Mouse (Mus musculus) heart, embryonic 12.5 days (tissue): ENCODE measurements around the gene Dyrk1a. TPM values are rescaled to one million over a fixed set of nuclear protein-coding genes. Genes with fewer than 3 reads are reported as not detected.

Source experiments
- ATAC-seq: fragments of 200-750 bp; cut with Nextera tagmentation; 2 replicates; pipeline ENCODE4 v1.8.0; 2017; ENCODE audit warnings: moderate TSS enrichment, moderate library complexity; ENCODE audit not compliant: insufficient number of reproducible peaks, low FRiP score
- H3K27ac ChIP-seq: fragments of 300-500 bp; sonication (generic); 2 replicates; pipeline ENCODE4 v1.5.1; 2016; ENCODE audit warnings: mild to moderate bottlenecking, moderate library complexity; ENCODE audit not compliant: poor library complexity, severe bottlenecking
- H3K27me3 ChIP-seq: fragments of 300-500 bp; sonication (generic); replicated peaks from 2 replicates; pipeline ENCODE4 v1.6.1; 2016; ENCODE audit warnings: mild to moderate bottlenecking, moderate library complexity
- H3K36me3 ChIP-seq: fragments of 300-500 bp; sonication (generic); 2 replicates; pipeline ENCODE4 v1.6.1; 2016; ENCODE audit warnings: mild to moderate bottlenecking, moderate library complexity
- H3K4me1 ChIP-seq: fragments of 300-500 bp; sonication (generic); replicated peaks from 2 replicates; pipeline ENCODE4 v1.6.1; 2016; ENCODE audit warnings: mild to moderate bottlenecking
- H3K4me2 ChIP-seq: fragments of 300-500 bp; sonication (generic); 2 replicates; pipeline ENCODE4 v1.6.1; 2016; ENCODE audit warnings: mild to moderate bottlenecking, moderate library complexity
- H3K4me3 ChIP-seq: fragments of 300-500 bp; sonication (generic); 2 replicates; pipeline ENCODE4 v1.5.1; 2016; ENCODE audit warnings: mild to moderate bottlenecking
- H3K9ac ChIP-seq: fragments of 300-500 bp; sonication (generic); 2 replicates; pipeline ENCODE4 v1.6.1; 2016; ENCODE audit warnings: mild to moderate bottlenecking, moderate library complexity
- H3K9me3 ChIP-seq: fragments of 300-500 bp; sonication (generic); replicated peaks from 2 replicates; pipeline ENCODE4 v1.6.1; 2016; ENCODE audit warnings: mild to moderate bottlenecking, moderate library complexity
- WGBS: fragments of 180-500 bp; shearing (Covaris S2); methylation state at CpG from one replicate; pipeline ENCODE4 v1.1.7; 2016; 5-methylcytosine and 5-hydroxymethylcytosine counted together
- polyA plus RNA-seq: library from polyadenylated mRNA; unstranded; fragments of >200 nt; fragmentation: Nextera tagmentation; extraction: Ambion mirVana; gene quantifications from 2 replicates; pipeline ENCODE4 v1.2.1, GENCODE M21; 2016

The Dyrk1a gene
- 7.3 and 7.9 TPM in 2 replicates for polyA plus RNA-seq

DNA sequence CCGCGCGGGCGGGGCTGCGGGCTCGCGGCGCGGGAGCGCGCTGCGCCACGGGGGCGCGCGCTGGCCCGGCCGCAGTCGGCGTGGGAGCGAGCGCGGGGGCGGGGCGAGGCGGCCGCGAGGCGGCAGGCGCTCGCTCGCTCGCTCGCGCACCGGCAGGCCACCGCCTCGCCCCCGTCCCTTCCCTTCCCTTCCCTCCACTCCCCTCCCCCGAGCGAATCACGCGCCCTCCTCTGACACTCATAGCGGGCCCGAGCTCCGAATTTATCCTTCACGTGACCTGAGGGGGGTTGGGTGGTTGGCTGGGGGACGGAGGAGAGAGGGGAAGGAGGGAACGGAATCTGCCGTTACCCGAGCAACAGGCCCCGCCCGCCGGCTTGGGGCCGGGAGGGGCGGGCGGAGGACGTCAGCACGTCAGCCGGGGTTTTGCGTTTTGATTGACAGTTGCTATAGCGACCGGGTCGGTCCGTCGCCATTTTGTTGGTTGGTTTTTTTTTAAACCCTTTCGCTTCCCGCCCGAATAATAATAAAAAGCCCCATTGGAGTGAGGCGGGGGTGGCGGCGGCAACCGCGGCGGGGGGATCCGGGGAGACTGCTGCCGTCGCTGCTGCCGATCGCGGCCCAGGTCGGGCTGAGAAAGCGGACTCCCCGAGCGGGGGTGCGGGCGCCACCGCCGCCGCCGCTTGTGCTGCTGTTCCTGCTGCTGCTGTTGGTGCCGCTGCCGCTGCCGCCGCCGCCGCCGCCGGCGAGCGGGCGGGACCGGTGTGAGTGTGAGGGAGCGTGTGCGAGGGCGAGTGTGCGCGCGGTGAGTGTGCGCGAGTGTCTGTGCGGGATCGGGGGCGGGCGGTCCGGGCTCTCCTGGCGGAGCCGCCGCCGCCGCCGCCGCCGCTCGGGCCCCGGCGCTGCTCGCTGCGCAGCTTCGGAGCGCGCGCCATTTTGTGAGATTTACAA is at the start of gene Dyrk1a:
Dyrk1a (plus strand) TSS at position 782 of the 948 bp plus-strand sequence.
- peak; percentile 94 for ATAC-seq
- no peaks in the 10 kb centered on the region for H3K36me3 ChIP-seq
- peak within 1 kb of the TSS; percentile 97 for H3K4me3 ChIP-seq
- no peaks in the 10 kb centered on the region for H3K27me3 ChIP-seq
- WGBS: 2% methylated on average over 117 of the region's 133 CpGs
- H3K4me1 ChIP-seq: peaks cover 30% of the 10 kb centered on the region
- H3K27ac ChIP-seq: peak within 1 kb of the TSS; percentile 100
- H3K9ac ChIP-seq: peak within 1 kb of the TSS; percentile 100
- H3K4me2 ChIP-seq: peak within 1 kb of the TSS; percentile 82
- no peaks in the 10 kb centered on the region for H3K9me3 ChIP-seq

DNA sequence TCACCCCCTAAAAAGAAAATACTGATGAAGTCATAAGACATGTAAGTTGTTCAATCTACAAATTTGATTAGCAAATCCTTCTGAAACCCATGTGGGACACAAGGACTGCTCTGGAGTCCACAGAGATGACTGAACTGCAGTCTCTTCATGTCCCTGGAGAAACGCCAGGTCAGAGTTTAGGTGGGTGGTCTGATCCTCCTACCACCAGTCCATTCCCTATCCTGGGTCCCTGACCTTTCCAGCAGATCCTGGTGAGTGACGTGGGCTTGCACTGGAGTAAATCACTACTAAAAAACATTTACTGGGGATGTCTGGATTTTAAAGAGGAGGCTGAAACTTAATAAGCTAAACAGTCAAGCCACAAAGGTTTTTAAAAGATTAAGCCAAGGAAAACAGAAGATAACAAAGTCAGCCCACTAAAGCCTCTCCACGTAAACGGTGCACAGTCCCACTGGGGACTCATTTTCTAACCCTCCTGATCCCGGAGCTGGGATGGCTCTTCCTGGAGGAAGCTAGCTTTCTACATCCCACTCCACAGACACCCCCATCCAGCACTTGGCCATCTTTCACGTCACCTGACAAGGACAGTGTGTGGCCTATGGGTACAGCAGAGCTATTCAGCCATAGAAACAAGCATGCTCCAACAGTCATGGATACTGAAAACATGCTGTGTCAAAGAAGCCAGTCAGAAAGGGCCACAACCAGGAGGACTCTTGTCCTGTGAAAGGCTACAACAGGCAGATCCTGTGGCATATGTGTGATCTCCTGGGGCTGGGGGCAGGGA is 46.0 kb upstream of the Dyrk1a start:
- Histone ChIP-seq H3K27ac (0 out of 2 replicates have a peak overlapping the region, but pooled peaks have one; percentile 7), H3K9me3 (no peaks in the 10 kb centered on the region), H3K4me3 (no peak overlapping the region), H3K36me3 (no peaks in the 10 kb centered on the region), H3K27me3 (no peaks in the 10 kb centered on the region), H3K4me2 (0 out of 2 replicates have a peak overlapping the region, but pooled peaks have one; percentile 3), H3K4me1 (peaks cover 55% of the 10 kb centered on the region), H3K9ac (no peak overlapping the region)
- no peak for ATAC-seq
- 41% methylated on average over 6 of the region's 6 CpGs for WGBS

DNA sequence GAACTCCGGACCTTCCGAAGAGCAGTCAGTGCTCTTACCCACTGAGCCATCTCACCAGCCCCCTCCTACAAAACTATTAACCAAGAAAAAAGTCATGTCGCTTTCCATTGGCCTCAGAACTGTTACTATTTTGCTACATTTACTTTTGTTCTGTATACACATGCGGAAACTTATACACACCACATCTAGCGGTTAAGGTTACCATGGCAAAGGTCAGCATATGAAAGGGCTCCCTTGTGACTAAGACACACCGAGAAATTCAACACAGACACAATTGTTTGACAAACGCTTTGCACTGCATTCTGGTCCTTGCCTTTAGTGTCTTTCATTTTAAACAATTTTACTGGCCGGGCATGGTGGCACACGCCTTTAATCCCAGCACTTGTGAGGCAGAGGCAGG is 45.1 kb upstream of the Dyrk1a start:
- H3K27ac ChIP-seq: no peak overlapping the region
- no peaks in the 10 kb centered on the region for H3K27me3 ChIP-seq
- 87% methylated on average over 9 of the region's 9 CpGs for WGBS
- H3K36me3 ChIP-seq: no peaks in the 10 kb centered on the region
- peaks cover 46% of the 10 kb centered on the region for H3K4me1 ChIP-seq
- H3K9me3 ChIP-seq: no peaks in the 10 kb centered on the region
- H3K4me3 ChIP-seq: no peak overlapping the region
- peak overlapping the region; percentile 71 for H3K4me2 ChIP-seq
- no peak overlapping the region for H3K9ac ChIP-seq
- ATAC-seq: no peak

DNA sequence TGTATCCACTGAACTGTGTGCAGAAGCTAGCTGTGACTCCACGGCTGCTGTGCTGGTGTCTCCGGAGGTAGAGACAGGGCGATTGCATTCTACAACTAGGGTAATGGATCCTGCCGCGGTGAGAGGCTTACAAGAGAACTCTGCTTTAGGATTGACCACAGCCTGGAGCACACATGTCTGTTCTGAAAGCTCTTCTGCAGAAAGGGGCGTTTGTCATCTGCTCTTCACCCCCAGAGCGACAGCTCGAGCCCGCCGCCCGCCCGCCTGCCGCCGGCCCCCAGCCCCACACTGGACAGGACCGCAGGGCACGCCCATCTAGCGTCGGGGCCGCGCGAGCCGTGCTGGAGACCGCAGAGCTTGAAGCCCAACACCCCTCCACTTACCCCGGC is 43.9 kb upstream of the Dyrk1a start:
- H3K27me3 ChIP-seq: no peaks in the 10 kb centered on the region
- H3K36me3 ChIP-seq: no peaks in the 10 kb centered on the region
- H3K9ac ChIP-seq: peak overlapping the region; percentile 76
- H3K27ac ChIP-seq: peak overlapping the region; percentile 92
- peak overlapping the region; percentile 73 for H3K4me3 ChIP-seq
- peaks cover 37% of the 10 kb centered on the region for H3K4me1 ChIP-seq
- H3K9me3 ChIP-seq: no peaks in the 10 kb centered on the region
- WGBS: 0% methylated on average over 24 of the region's 24 CpGs
- H3K4me2 ChIP-seq: peak overlapping the region; percentile 71
- peak; percentile 70 for ATAC-seq

DNA sequence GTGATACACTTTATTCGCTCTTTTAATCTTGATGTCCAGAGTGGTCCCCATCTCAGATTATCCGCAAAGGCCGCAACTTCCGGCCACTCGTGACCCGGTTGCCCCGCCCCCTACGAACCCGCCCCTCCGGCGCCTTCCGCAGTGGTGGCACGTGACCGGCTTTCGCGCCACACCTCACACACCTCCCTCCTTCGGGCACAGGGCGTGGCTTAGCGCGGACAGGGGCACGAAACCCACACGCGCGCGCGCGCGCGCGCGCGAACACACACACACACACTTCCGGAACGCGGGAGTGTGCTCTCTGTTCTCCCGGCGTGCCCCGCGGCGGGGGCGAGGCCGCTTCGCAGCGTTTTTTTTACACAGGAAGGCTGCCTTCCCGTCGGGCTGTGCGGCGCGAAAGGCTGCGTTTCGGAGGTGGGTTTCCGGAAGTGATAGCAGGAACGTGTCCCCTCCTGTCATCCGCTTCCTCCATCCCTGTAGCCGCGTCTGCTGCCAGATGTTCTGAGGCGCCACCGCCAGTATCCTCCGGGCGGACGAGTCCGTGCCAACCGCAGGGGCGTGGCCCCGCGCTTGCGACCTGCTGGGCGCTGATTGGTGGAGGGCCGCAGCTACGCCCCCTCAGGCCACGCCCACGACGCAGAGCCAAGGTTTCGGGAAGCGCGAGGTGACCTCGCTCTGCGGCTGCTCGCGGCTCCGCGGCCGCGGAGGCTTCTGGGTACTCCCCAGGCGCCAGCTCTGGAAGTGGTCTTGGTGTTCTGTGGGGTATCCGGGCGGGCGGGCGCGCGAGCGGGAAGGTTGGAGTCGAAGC is 43.3 kb upstream of the Dyrk1a start, which contains the start of gene Vps26c:
Vps26c (minus strand) TSS at position 487 of the 808 bp plus-strand sequence.
- WGBS: under 1% methylated on average over 92 of the region's 93 CpGs
- H3K9ac ChIP-seq: peak within 1 kb of the TSS; percentile 80
- H3K27ac ChIP-seq: peak within 1 kb of the TSS; percentile 92
- peak within 1 kb of the TSS; percentile 71 for H3K4me2 ChIP-seq
- no peaks in the 10 kb centered on the region for H3K27me3 ChIP-seq
- H3K36me3 ChIP-seq: no peaks in the 10 kb centered on the region
- peaks cover 36% of the 10 kb centered on the region for H3K4me1 ChIP-seq
- ATAC-seq: peak; percentile 95
- H3K4me3 ChIP-seq: peak within 1 kb of the TSS; percentile 73
- no peaks in the 10 kb centered on the region for H3K9me3 ChIP-seq

DNA sequence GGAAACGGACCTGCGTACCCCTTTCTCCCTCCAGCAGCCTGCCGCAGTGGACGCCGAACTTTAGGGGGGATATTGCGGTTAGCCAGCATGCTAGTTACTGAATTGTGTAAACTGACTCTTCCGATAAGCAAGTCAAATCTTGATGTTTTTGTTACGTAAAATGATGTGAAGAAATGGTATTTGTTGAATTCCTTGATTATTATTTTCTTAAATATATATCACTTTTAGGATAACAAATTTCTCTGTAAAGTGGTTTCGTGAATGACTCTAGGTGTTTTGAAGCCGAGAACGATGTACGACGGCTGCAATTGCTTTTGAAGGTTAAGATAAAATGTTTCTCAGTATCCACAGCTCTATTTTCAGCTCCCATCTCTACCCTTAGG is 42.7 kb upstream of the Dyrk1a start:
- ATAC-seq: no peak
- Histone ChIP-seq H3K4me2 (peak overlapping the region; percentile 71), H3K9ac (peak overlapping the region; percentile 80), H3K4me3 (peak overlapping the region; percentile 73), H3K27me3 (no peaks in the 10 kb centered on the region), H3K27ac (peak overlapping the region; percentile 92), H3K4me1 (peaks cover 30% of the 10 kb centered on the region), H3K36me3 (no peaks in the 10 kb centered on the region), H3K9me3 (no peaks in the 10 kb centered on the region)
- whole genome bisulfite sequencing: 4% methylated on average over 13 of the region's 13 CpGs

DNA sequence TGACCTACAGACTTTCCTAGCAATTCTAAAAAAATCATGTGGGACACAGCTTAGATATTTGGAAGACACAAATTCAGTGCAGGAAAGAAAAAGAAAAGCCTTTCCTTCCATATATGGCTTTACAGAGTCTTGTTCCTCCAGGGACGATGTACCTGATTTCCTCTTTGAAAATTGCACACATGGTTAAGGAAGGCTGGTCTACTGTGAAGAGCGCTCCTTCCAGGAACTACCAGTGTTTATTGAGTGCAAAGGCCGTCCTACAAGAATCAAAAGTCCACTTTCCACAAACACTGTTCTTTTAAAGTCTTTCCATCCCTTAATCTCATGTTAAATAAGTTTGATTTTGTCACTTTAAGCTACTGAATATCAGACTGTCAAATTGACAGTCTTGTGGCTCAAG is 42.3 kb upstream of the Dyrk1a start:
- peak overlapping the region; percentile 80 for H3K9ac ChIP-seq
- H3K36me3 ChIP-seq: no peaks in the 10 kb centered on the region
- peak overlapping the region; percentile 73 for H3K4me3 ChIP-seq
- no peaks in the 10 kb centered on the region for H3K9me3 ChIP-seq
- 51% methylated on average over 3 of the region's 3 CpGs for WGBS
- ATAC-seq: no peak
- H3K4me1 ChIP-seq: peaks cover 30% of the 10 kb centered on the region
- H3K4me2 ChIP-seq: peak overlapping the region; percentile 71
- no peaks in the 10 kb centered on the region for H3K27me3 ChIP-seq
- peak overlapping the region; percentile 92 for H3K27ac ChIP-seq

DNA sequence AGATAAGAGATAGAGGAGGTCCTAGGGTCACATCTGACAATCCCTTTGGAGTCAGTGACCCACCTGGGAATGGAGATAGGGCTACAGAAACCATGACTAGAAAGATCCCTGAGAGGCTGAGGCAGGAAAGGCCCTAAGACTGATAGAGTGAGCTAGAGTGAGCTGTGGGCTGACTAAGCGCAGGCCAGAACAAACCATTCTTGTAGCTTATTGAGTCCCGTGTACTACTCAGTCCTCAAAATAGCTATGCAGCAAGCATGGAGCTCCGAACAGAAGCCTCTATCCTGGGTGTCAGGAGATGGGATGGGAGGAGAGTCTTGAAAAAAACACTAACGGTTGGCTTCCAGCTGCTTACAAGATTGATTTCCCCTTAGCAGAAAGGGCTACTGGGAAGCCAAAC is 38.5 kb upstream of the Dyrk1a start:
- Histone ChIP-seq H3K27me3 (no peaks in the 10 kb centered on the region), H3K36me3 (no peaks in the 10 kb centered on the region), H3K4me2 (no peak overlapping the region), H3K27ac (no peak overlapping the region), H3K4me3 (no peak overlapping the region), H3K9me3 (no peaks in the 10 kb centered on the region), H3K9ac (no peak overlapping the region), H3K4me1 (peaks cover 7% of the 10 kb centered on the region)
- ATAC-seq: no peak
- 77% methylated on average over 4 of the region's 4 CpGs for WGBS

DNA sequence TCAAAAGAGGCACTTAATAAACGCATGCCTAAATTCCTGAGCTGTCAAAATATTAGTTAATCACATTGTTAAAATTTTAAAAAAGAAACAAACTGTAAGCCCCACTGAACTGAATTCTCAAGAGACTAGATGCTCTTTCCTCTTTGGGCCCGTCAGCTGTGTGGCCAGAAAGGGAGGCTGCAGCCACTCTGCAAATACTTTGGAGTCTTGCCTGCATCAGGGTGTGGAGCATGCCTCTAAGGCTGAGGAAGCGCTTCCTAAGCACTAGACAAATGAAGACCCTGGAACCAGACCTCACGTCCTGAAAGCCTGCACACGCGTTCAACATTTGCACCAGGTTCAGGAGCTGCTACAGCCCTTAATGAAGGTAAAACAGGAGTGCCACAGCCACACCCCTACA is 36.1 kb upstream of the Dyrk1a start:
- Histone ChIP-seq H3K36me3 (no peaks in the 10 kb centered on the region), H3K27ac (no peak overlapping the region), H3K9ac (no peak overlapping the region), H3K27me3 (no peaks in the 10 kb centered on the region), H3K4me2 (no peak overlapping the region), H3K4me3 (no peak overlapping the region), H3K9me3 (no peaks in the 10 kb centered on the region), H3K4me1 (peaks cover 12% of the 10 kb centered on the region)
- WGBS: 73% methylated on average over 6 of the region's 6 CpGs
- no peak for ATAC-seq

DNA sequence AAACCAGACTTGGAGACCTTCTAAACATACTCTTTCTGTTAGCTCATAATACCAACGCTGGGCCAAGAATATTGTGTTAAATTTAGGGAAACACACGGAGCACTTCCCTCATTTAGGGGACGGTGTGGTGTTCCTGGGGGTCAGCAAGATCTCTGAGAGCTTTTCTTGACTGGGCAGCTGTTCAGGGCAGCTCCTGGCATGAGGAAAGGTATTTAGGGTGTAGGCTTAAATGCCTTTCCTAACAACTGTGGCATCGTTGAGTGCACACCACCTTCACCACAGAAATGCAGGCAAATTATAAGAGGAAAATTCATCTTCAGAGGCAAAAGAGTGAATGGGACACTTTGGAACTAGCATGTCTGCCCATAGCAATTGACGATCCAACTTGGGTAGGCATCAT is 34.1 kb upstream of the Dyrk1a start:
- Histone ChIP-seq H3K36me3 (no peaks in the 10 kb centered on the region), H3K27ac (no peak overlapping the region), H3K27me3 (no peaks in the 10 kb centered on the region), H3K4me2 (no peak overlapping the region), H3K9ac (no peak overlapping the region), H3K9me3 (no peaks in the 10 kb centered on the region), H3K4me3 (no peak overlapping the region), H3K4me1 (peaks cover 12% of the 10 kb centered on the region)
- WGBS: 83% methylated on average over 5 of the region's 5 CpGs
- ATAC-seq: no peak
